ENCODE assay signal across 11 mouse cellular contexts in genomic region chr8:46941731-46942650, GRCm38 (mm10). TPM values are rescaled to one million over a fixed set of nuclear protein-coding genes. Genes with fewer than 3 reads are reported as not detected.
DNase-seq lines count a peak whose midpoint lies in the region; ATAC-seq and TF ChIP-seq lines count a peak whose summit lies in the region.
"Had no signal": no experiment of that assay in that cellular context is flagged by ENCODE, and none has a peak within 500 bp of the region (broad histone marks: within the 10 kb centered on the region; RNA-seq: fewer than 3 reads in every experiment).

No protein-coding gene starts in this region.

- no peak overlapping the region for H3K4me3 ChIP-seq in kidney, adult 2 months (ENCODE audit: insufficient read depth, low read depth, low read length)
- no peak overlapping the region for H3K4me3 ChIP-seq in embryonic facial prominence, embryonic 14.5 days (ENCODE audit: low read depth, low read length)
- no peak overlapping the region for H3K4me3 ChIP-seq in small intestine, adult 2 months (ENCODE audit: low read depth, low read length)
- no peak overlapping the region for H3K4me3 ChIP-seq in midbrain, embryonic 16.5 days (ENCODE audit: low read depth, low read length)
- H3K4me3 ChIP-seq: neural tube, embryonic 12.5 days had no signal

- H3K4me2 ChIP-seq in embryonic facial prominence, embryonic 14.5 days (ENCODE audit: low read depth, low read length), result no peak overlapping the region
- no peak overlapping the region for H3K4me2 ChIP-seq in midbrain, embryonic 16.5 days (ENCODE audit: low read length)
- H3K4me2 ChIP-seq: neural tube, embryonic 12.5 days had no signal

- no peak overlapping the region for H3K9ac ChIP-seq in embryonic facial prominence, embryonic 14.5 days (ENCODE audit: low read depth, low read length)
- no peak overlapping the region for H3K9ac ChIP-seq in midbrain, embryonic 16.5 days (ENCODE audit: low read depth, low read length)
- H3K9ac ChIP-seq: neural tube, embryonic 12.5 days had no signal

- no peaks in the 10 kb centered on the region for H3K36me3 ChIP-seq in kidney, adult 2 months (ENCODE audit: control insufficient read depth, insufficient read depth, low read length)
- H3K36me3 ChIP-seq in embryonic facial prominence, embryonic 14.5 days (ENCODE audit: control insufficient read depth, insufficient read depth, low read length), result no peaks in the 10 kb centered on the region
- H3K36me3 ChIP-seq in small intestine, adult 2 months (ENCODE audit: control insufficient read depth, insufficient read depth, low read length), result no peaks in the 10 kb centered on the region
- no peaks in the 10 kb centered on the region for H3K36me3 ChIP-seq in midbrain, embryonic 16.5 days (ENCODE audit: control insufficient read depth, insufficient read depth, low read length)
- H3K36me3 ChIP-seq: neural tube, embryonic 12.5 days had no signal

- no peak for ATAC-seq in embryonic facial prominence, embryonic 14.5 days (ENCODE audit: low read depth)
- ATAC-seq in midbrain, embryonic 16.5 days, result no peak

- H3K27ac ChIP-seq in kidney, adult 2 months (ENCODE audit: insufficient read depth, low read depth, low read length), result peak overlapping the region; percentile 89
- 0 out of 2 replicates have a peak overlapping the region, but pooled peaks have one; percentile 10 for H3K27ac ChIP-seq in embryonic facial prominence, embryonic 14.5 days (replicated peaks; ENCODE audit: low read depth, low read length)
- peak overlapping the region; percentile 85 for H3K27ac ChIP-seq in small intestine, adult 2 months (ENCODE audit: insufficient read depth, low read depth, low read length)
- no peak overlapping the region for H3K27ac ChIP-seq in midbrain, embryonic 16.5 days (ENCODE audit: low read length)
- H3K27ac ChIP-seq: neural tube, embryonic 12.5 days had no signal

- WGBS in kidney, adult 2 months, result 64% methylated on average over 15 of the region's 15 CpGs
- 57% methylated on average over 15 of the region's 15 CpGs for WGBS in embryonic facial prominence, embryonic 14.5 days
- 65% methylated on average over 15 of the region's 15 CpGs for WGBS in small intestine, adult 2 months
- 72% methylated on average over 15 of the region's 15 CpGs for WGBS in midbrain, embryonic 16.5 days

- peaks cover 9% of the 10 kb centered on the region; the same call in 1 of the 2 replicates for H3K4me1 ChIP-seq in kidney, adult 2 months (ENCODE audit: control insufficient read depth, insufficient read depth, low read length)
- H3K4me1 ChIP-seq in embryonic facial prominence, embryonic 14.5 days (ENCODE audit: control insufficient read depth, insufficient read depth, low read length), result peaks cover 4% of the 10 kb centered on the region; the same call in 1 of the 2 replicates
- peaks cover 4% of the 10 kb centered on the region; the same call in 1 of the 2 replicates for H3K4me1 ChIP-seq in small intestine, adult 2 months (ENCODE audit: control insufficient read depth, insufficient read depth, insufficient read length, low read length)
- no peaks in the 10 kb centered on the region for H3K4me1 ChIP-seq in midbrain, embryonic 16.5 days (ENCODE audit: control insufficient read depth, insufficient read depth, low read length)
- H3K4me1 ChIP-seq: neural tube, embryonic 12.5 days had no signal

- TF ChIP-seq POLR2A in kidney, adult 2 months (IDR thresholded peaks at IDR 0.05; ENCODE audit: low read depth, low read length), result no peak
- TF ChIP-seq POLR2A in small intestine, adult 2 months (IDR thresholded peaks at IDR 0.05; ENCODE audit: low read depth, low read length), result no peak

- no peak for DNase-seq in kidney, adult 2 months
- DNase-seq in kidney, adult 9 months, result no peak
- peak; percentile 22 for DNase-seq in retina, postnatal 1 day
- DNase-seq in retina, embryonic 14.5 days (ENCODE audit: low spot score), result no peak
- peak; percentile 31 for DNase-seq in embryonic facial prominence, embryonic 14.5 days (ENCODE audit: low spot score)
- DNase-seq: cerebellum, adult 11-12 months; gastrocnemius, postnatal 10 days; right cerebral cortex, postnatal 14 days had no signal

- H3K9me3 ChIP-seq in embryonic facial prominence, embryonic 14.5 days (ENCODE audit: control insufficient read depth, low read length), result no peaks in the 10 kb centered on the region
- no peaks in the 10 kb centered on the region for H3K9me3 ChIP-seq in midbrain, embryonic 16.5 days (replicated peaks; ENCODE audit: control insufficient read depth, low read length, poor library complexity, severe bottlenecking)
- H3K9me3 ChIP-seq: neural tube, embryonic 12.5 days had no signal

- TF ChIP-seq CTCF in kidney, adult 2 months (conservative IDR thresholded peaks at IDR 0.05; ENCODE audit: insufficient read depth, insufficient read length, low read depth, low read length), result no peak
- TF ChIP-seq CTCF in small intestine, adult 2 months (IDR thresholded peaks at IDR 0.05; ENCODE audit: extremely low read depth, insufficient read length, insufficient replicate concordance, low read depth, low read length), result no peak

- no peaks in the 10 kb centered on the region for H3K27me3 ChIP-seq in kidney, adult 2 months (replicated peaks; ENCODE audit: control insufficient read depth, insufficient read depth, low read length)
- H3K27me3 ChIP-seq in embryonic facial prominence, embryonic 14.5 days (replicated peaks; ENCODE audit: control insufficient read depth, insufficient read depth, low read length), result no peaks in the 10 kb centered on the region
- no peaks in the 10 kb centered on the region for H3K27me3 ChIP-seq in small intestine, adult 2 months (ENCODE audit: control insufficient read depth, insufficient read depth, low read length)
- no peaks in the 10 kb centered on the region for H3K27me3 ChIP-seq in midbrain, embryonic 16.5 days (ENCODE audit: control insufficient read depth, insufficient read depth, low read depth, low read length)
- H3K27me3 ChIP-seq: neural tube, embryonic 12.5 days had no signal

RNA-seq across cellular contexts. Expression of gene Enpp6, which starts 44.7 kb away (rescaled TPM):
- 185 and 205 TPM in 2 replicates for polyA plus RNA-seq in kidney, adult 2 months (2012; rRNA removed)
- 2.5 and 3.1 TPM in 2 replicates for polyA plus RNA-seq in embryonic facial prominence, embryonic 14.5 days (2014; fragmentation: Nextera tagmentation; extraction: Ambion mirVana)
- 1.0 and 1.1 TPM in 2 replicates for polyA plus RNA-seq in small intestine, adult 2 months (2012; rRNA removed)
- 0.06 and 0.31 TPM in 2 replicates for polyA plus RNA-seq in midbrain, embryonic 16.5 days (2015; fragmentation: Nextera tagmentation; extraction: Ambion mirVana)

Comparison
In these comparisons a context has a peak if more than half of its experiments do, and no peak if none do; other contexts are left out.
1. DNase-seq: peak in retina, postnatal 1 day (single experiment) and embryonic facial prominence, embryonic 14.5 days (single experiment); none in kidney, adult 2 months (single experiment), kidney, adult 9 months (single experiment) and retina, embryonic 14.5 days (single experiment).
2. RNA of gene Enpp6, which starts 44.7 kb away (polyA plus RNA-seq): 185 to 205 TPM in kidney, adult 2 months; 2.5 to 3.1 TPM in embryonic facial prominence, embryonic 14.5 days, 1.0 to 1.1 TPM in small intestine, adult 2 months and 0.06 to 0.31 TPM in midbrain, embryonic 16.5 days; every median in the first group is over 10 times any median in the second.